Mouse (Mus musculus): Measurements from ENCODE around the gene Olfr742.

The Olfr742 gene

DNA sequence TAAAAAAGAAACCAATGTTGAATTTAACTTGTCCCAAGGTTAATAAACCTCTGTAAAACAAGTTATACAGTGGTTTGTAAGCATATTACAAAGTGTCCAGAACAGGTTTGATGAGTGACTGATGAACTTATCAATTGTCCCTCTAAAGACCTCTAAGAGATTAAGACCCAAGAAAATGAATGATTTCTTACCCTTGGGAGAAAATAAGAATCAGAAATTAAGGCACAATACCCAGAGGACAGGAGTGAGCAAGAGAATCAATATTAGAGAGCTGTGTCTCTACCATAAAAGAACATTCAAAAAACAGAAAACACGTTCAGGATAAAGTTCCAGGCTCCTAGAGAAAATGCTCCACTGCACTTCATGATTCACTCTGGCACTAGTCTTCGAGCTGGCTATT is at the start of gene Olfr742:
Gene Olfr742, plus strand, starts transcription at position 301 of the 400 bp plus-strand sequence.
- no peak for DNase-seq

DNA sequence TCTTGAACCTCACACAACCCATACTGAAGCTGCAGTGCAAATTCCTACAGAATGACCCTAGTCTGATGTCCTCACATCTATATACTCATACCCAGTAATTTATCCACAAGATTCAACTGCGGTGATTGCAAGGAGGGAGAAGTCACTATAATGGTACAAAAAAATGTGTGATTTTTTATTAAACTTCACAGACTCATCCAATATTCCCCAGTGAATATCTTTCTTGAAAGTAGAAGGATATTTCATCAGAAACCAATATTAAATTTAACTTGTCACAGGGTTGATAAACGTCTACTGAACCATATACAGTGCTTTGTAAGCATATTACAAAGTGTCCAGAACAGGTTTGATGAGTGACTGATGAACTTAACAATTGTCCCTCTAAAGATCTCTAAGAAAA is 31.0 kb upstream of the Olfr742 start, which contains the start of gene Olfr741:
Gene Olfr741, plus strand, starts transcription at position 301 of the 400 bp plus-strand sequence.
- DNase-seq, result no peak

DNA sequence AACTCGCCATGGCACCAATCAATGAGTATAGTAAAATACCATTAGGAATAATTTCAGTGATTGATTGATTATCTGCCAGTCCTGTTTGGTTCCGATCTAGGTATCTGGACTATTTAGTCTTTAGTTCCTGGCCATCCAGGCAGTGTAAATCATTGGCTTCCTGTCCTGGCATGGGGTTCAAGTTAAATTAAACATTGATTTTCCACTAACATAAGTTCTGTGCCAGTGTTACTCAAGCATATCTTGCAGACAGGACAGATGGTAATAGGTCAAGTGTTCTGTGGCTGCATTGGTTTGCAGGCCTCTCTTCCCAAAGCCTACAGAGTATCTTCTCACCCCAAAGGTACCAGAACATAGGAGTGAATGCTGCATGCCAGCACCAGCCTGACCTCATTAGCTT is 25.0 kb upstream of the Olfr742 start:
- DNase-seq, result no peak

DNA sequence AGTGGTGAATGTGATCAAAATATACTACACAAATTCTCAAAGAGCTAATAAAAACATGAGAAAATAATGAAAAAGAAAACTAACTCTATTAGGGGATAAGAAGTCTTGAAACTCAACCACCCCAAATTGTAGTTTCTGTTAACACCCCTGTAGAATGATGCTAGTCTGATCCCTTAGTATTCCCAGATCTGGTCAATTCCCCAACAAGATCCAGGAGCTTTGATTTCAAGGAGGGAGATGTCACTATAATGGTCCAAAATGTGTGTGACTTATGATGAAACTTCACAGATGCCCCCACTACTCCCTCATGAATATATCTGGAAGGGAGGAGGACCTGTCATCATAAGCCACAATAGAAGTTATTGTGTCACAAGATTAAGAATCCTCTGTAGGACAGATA is 18.1 kb downstream of the Olfr742 start, which contains the start of gene Olfr743:
Gene Olfr743, plus strand, starts transcription at position 301 of the 400 bp plus-strand sequence.
- no peak for DNase-seq

DNA sequence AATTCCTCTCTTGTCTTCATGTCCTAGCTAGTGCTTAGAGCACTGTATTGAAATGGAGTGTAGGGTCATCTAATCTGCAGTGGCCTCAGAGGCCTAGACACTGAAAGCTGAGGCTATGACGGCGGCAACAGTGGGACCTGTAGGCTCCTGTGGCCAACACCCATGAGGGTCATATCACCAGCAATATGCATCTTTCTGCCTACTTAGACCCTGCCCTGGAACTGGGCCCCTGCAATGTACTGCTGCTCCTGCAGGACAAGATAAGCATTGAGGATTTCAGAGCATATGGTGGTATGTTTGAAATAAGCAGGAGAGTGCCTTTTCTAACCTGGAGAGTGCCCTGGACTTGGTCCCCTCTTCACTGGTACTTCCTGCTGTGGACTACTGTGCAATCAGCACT is 49.3 kb downstream of the Olfr742 start:
- no peak for DNase-seq

All from embryo, embryonic 11 days (tissue).